In the genomic region with DNA sequence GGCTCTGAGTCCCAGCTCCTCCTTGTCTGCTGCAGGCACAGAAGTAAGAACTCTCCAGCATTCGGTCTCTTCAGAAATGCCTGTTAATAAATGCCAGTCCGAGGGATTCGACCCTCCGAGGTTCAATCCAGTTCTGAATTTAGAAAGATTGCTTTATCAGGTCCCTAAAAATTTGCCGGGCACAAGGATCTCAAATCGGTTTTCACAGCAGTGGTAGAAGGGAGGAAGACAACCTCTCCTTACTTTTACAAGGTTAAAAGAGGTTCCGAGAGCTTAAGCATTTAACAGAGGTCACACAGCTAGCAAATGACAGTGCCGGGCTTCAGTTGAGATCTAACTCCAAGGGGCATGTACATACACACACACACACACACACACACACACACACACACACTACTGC, we compare ENCODE assay signal across 10 mouse cellular contexts. TPM values are rescaled to one million over a fixed set of nuclear protein-coding genes. Genes with fewer than 3 reads are reported as not detected.
DNase-seq lines count a peak whose midpoint lies in the region; ATAC-seq and TF ChIP-seq lines count a peak whose summit lies in the region.
"Had no signal": no experiment of that assay in that cellular context is flagged by ENCODE, and none has a peak within 500 bp of the region (broad histone marks: within the 10 kb centered on the region; RNA-seq: fewer than 3 reads in every experiment).

No protein-coding gene starts in this region.

- no peaks in the 10 kb centered on the region for H3K9me3 ChIP-seq in hindbrain, postnatal 0 days (ENCODE audit: low read length)
- H3K9me3 ChIP-seq in midbrain, postnatal 0 days (ENCODE audit: low read length), result no peaks in the 10 kb centered on the region

- no peaks in the 10 kb centered on the region for H3K36me3 ChIP-seq in hindbrain, postnatal 0 days (ENCODE audit: insufficient read depth, low read length)
- no peaks in the 10 kb centered on the region for H3K36me3 ChIP-seq in midbrain, postnatal 0 days (ENCODE audit: insufficient read depth, low read length)

- H3K27me3 ChIP-seq in hindbrain, postnatal 0 days (ENCODE audit: insufficient read depth, low read length), result no peaks in the 10 kb centered on the region
- H3K27me3 ChIP-seq in midbrain, postnatal 0 days (ENCODE audit: insufficient read depth, low read length), result 0 out of 2 replicates have a peak, but pooled peaks cover 7% of the 10 kb centered on the region

- ATAC-seq in hindbrain, postnatal 0 days, result no peak
- ATAC-seq in midbrain, postnatal 0 days (ENCODE audit: low FRiP score), result no peak
- ATAC-seq in monocyte, adult 5-6 weeks (replicated peaks; ENCODE audit: insufficient number of reproducible peaks, low FRiP score, low TSS enrichment, poor library complexity, severe bottlenecking), result no peak

- intact Hi-C loops in left cerebral cortex, postnatal 25 days (cut with DNase I), result no loop called here

- H3K4me3 ChIP-seq in lung, adult 2 months (replicated peaks; ENCODE audit: extremely low read depth, low read depth, low read length), result peak overlapping the region; percentile 98
- H3K4me3 ChIP-seq in hindbrain, postnatal 0 days (ENCODE audit: low read length), result peak overlapping the region; percentile 41
- no peak overlapping the region for H3K4me3 ChIP-seq in midbrain, postnatal 0 days (ENCODE audit: low read depth, low read length)

- peaks cover under 1% of the 10 kb centered on the region for H3K4me1 ChIP-seq in lung, adult 2 months (ENCODE audit: control insufficient read depth, insufficient read depth, low read length)
- no peaks in the 10 kb centered on the region for H3K4me1 ChIP-seq in hindbrain, postnatal 0 days (ENCODE audit: insufficient read depth, low read length)
- peaks cover 10% of the 10 kb centered on the region; the same call in 1 of the 2 replicates for H3K4me1 ChIP-seq in midbrain, postnatal 0 days (ENCODE audit: insufficient read depth, low read length)

- peak overlapping the region; percentile 96 for H3K4me2 ChIP-seq in hindbrain, postnatal 0 days (ENCODE audit: low read depth, low read length)
- H3K4me2 ChIP-seq in midbrain, postnatal 0 days (ENCODE audit: low read depth, low read length, poor library complexity, severe bottlenecking), result peak overlapping the region; percentile 88

- TF ChIP-seq CTCF in lung, adult 2 months (IDR thresholded peaks at IDR 0.05; ENCODE audit: insufficient read depth, low read length), result no peak
- TF ChIP-seq CTCF in hindbrain, postnatal 0 days (IDR thresholded peaks at IDR 0.05; ENCODE audit: low read depth), result no peak
- TF ChIP-seq CTCF in midbrain, postnatal 0 days (IDR thresholded peaks at IDR 0.05), result no peak

- peak; percentile 14 for DNase-seq in adrenal gland, postnatal 10 days
- DNase-seq in adrenal gland, adult (ENCODE audit: inconsistent age in 2 of 2, low spot score in 1 of 2), result no peak
- DNase-seq in lung, adult 2 months, result no peak
- no peak for DNase-seq in lung, postnatal 36 days
- no peak for DNase-seq in hindbrain, postnatal 0 days (ENCODE audit: low spot score)
- DNase-seq in midbrain, postnatal 0 days (ENCODE audit: low spot score), result no peak
- DNase-seq in left cerebral cortex, postnatal 25 days (ENCODE audit: low spot score in 2 of 2), result no peak
- DNase-seq: retina, postnatal 1 day had no signal

- H3K9ac ChIP-seq in hindbrain, postnatal 0 days (replicated peaks; ENCODE audit: low read length), result no peak overlapping the region
- H3K9ac ChIP-seq in midbrain, postnatal 0 days (replicated peaks; ENCODE audit: low read length, poor library complexity, severe bottlenecking), result no peak overlapping the region

- 16% methylated on average over 8 of the region's 8 CpGs for WGBS in lung, adult 2 months
- WGBS in hindbrain, postnatal 0 days, result 64% methylated on average over 8 of the region's 8 CpGs
- WGBS in midbrain, postnatal 0 days, result 68% methylated on average over 8 of the region's 8 CpGs

- no peak overlapping the region for H3K27ac ChIP-seq in hindbrain, postnatal 0 days
- H3K27ac ChIP-seq in midbrain, postnatal 0 days (ENCODE audit: low read depth, low read length), result no peak overlapping the region

- TF ChIP-seq POLR2A in lung, adult 2 months (IDR thresholded peaks at IDR 0.05; ENCODE audit: borderline replicate concordance, extremely low read depth, low read depth, low read length), result no peak

RNA-seq across cellular contexts. Expression of gene Fas, which starts 0.9 kb away (rescaled TPM):
- 10 to 100 TPM; 12.1 to 18.2 TPM for total RNA-seq in adrenal gland, postnatal 10 days (2021)
- 9.2 and 10.0 TPM in 2 replicates for polyA plus RNA-seq in lung, adult 2 months (2012; rRNA removed)
- total RNA-seq in hindbrain, postnatal 0 days (2014; rRNA removed), result 0.47 and 0.78 TPM in 2 replicates
- polyA plus RNA-seq in hindbrain, postnatal 0 days (2015; fragmentation: Nextera tagmentation; extraction: Ambion mirVana), result 2.4 and 2.8 TPM in 2 replicates
- 0.19 and 0.66 TPM in 2 replicates for total RNA-seq in midbrain, postnatal 0 days (2014; rRNA removed)
- polyA plus RNA-seq in midbrain, postnatal 0 days (2015; fragmentation: Nextera tagmentation; extraction: Ambion mirVana), result 1.4 and 1.9 TPM in 2 replicates
- total RNA-seq in monocyte, adult 5-6 weeks (2017), result 13.9 to 25.4 TPM (median 24.3 TPM) in 3 replicates
- total RNA-seq in left cerebral cortex, postnatal 25 days (2021), result 1 to 10 TPM; 1.3 to 1.4 TPM
- polyA plus RNA-seq: erythroblast, embryonic 14.5 days had no signal

RNA-seq across cellular contexts. Expression of gene Acta2, which starts 36.0 kb away (rescaled TPM):
- total RNA-seq in adrenal gland, postnatal 10 days (2021), result 100 to 1,000 TPM in 1 of 2 experiments, 10 to 100 TPM in 1; 69.7 to 135 TPM
- 337 and 584 TPM in 2 replicates for polyA plus RNA-seq in lung, adult 2 months (2012; rRNA removed)
- 8.1 and 8.6 TPM in 2 replicates for total RNA-seq in hindbrain, postnatal 0 days (2014; rRNA removed)
- 6.7 and 13.1 TPM in 2 replicates for polyA plus RNA-seq in hindbrain, postnatal 0 days (2015; fragmentation: Nextera tagmentation; extraction: Ambion mirVana)
- 3.7 and 10.0 TPM in 2 replicates for total RNA-seq in midbrain, postnatal 0 days (2014; rRNA removed)
- 9.6 and 11.8 TPM in 2 replicates for polyA plus RNA-seq in midbrain, postnatal 0 days (2015; fragmentation: Nextera tagmentation; extraction: Ambion mirVana)
- 1.9 TPM in 1 of 3 replicates, not detected in the others for total RNA-seq in monocyte, adult 5-6 weeks (2017)
- 10 to 100 TPM; 14.2 to 15.5 TPM for total RNA-seq in left cerebral cortex, postnatal 25 days (2021)
- polyA plus RNA-seq: erythroblast, embryonic 14.5 days had no signal
